Mouse (Mus musculus) adrenal gland, postnatal 4 days (tissue): ENCODE results near the gene Pcdh7. TPM values are rescaled to one million over a fixed set of nuclear protein-coding genes. Genes with fewer than 3 reads are reported as not detected.
"Not testable (repeated sequence)": the region's sequence is repeated elsewhere in the genome, so short reads cannot be mapped to it uniquely, and the experiment has no call there.

Source experiments
- DNase-seq, 2 experiments: peaks; one replicate each; pipeline ENCODE4 v3.0.0; 2021 to 2022; ENCODE audit warnings: low spot score in 2 of 2, mixed read lengths in 2 of 2
- long read RNA-seq, 2 experiments: library from polyadenylated mRNA; stranded (forward); transcript quantifications; one replicate each; pipeline ENCODE4 v2.0.0; 2021
- total RNA-seq, 2 experiments: library from RNA; stranded (reverse); gene quantifications; 2 replicates each; pipeline ENCODE4 v1.2.3; 2021

Pcdh7 gene
- 10 to 100 TPM; 10.0 to 14.8 TPM for total RNA-seq
- long read RNA-seq, experiment 1, full-length matches to known transcripts: 2 of 3 reads
- long read RNA-seq, experiment 1, partial matches to known transcripts: 0 of 3 reads
- long read RNA-seq, experiment 1, other reads (novel, unspliced or antisense): 1 of 3 reads
- long read RNA-seq, experiment 2, full-length matches to known transcripts: 7 of 9 reads
- long read RNA-seq, experiment 2, partial matches to known transcripts: 0 of 9 reads
- long read RNA-seq, experiment 2, other reads (novel, unspliced or antisense): 2 of 9 reads

GRCm38 (mm10) chr5:57717906-57718875 is at the start of gene Pcdh7:
Gene Pcdh7, plus strand, starts transcription at chr5:57717967.
- DNase-seq: peak; percentile 3 to 13

- not testable (repeated sequence) for DNase-seq
These were observed 40.8 kb upstream of the Pcdh7 start for GRCm38 (mm10) chr5:57676970-57677369.

GRCm38 (mm10) chr5:57708396-57708795 is 9.4 kb upstream of the Pcdh7 start:
- no peak for DNase-seq

- DNase-seq: no peak
These were observed 3.8 kb upstream of the Pcdh7 start for GRCm38 (mm10) chr5:57713980-57714379.

- peak in 1 of 2 experiments; percentile 12 for DNase-seq
These were observed 2.9 kb upstream of the Pcdh7 start for GRCm38 (mm10) chr5:57714621-57715523.

- peak in 1 of 2 experiments; percentile 25 for DNase-seq
These were observed 2.0 kb upstream of the Pcdh7 start for GRCm38 (mm10) chr5:57715524-57716400.

GRCm38 (mm10) chr5:57716421-57717237 is 1.1 kb upstream of the Pcdh7 start:
- DNase-seq: peak in 1 of 2 experiments; percentile 4

GRCm38 (mm10) chr5:57717238-57717905 is 395 bp upstream of the Pcdh7 start:
- DNase-seq: peak; percentile 21 to 25

GRCm38 (mm10) chr5:57718876-57719593 is 1.3 kb downstream of the Pcdh7 start:
- DNase-seq: peak; percentile 3 to 9

- DNase-seq: peak; percentile 21
These were observed 1.9 kb downstream of the Pcdh7 start for GRCm38 (mm10) chr5:57719594-57720185.

GRCm38 (mm10) chr5:57720206-57720880 is 2.6 kb downstream of the Pcdh7 start:
- no peak for DNase-seq

GRCm38 (mm10) chr5:57721148-57721712 is 3.5 kb downstream of the Pcdh7 start:
- DNase-seq: no peak

- DNase-seq: no peak
These were observed 4.2 kb downstream of the Pcdh7 start for GRCm38 (mm10) chr5:57721927-57722326.

- no peak for DNase-seq
These were observed 15.7 kb downstream of the Pcdh7 start for GRCm38 (mm10) chr5:57733451-57733850.

GRCm38 (mm10) chr5:57735723-57736122 is 18.0 kb downstream of the Pcdh7 start:
- no peak for DNase-seq

GRCm38 (mm10) chr5:57742924-57743323 is 25.2 kb downstream of the Pcdh7 start:
- no peak for DNase-seq
